Mouse (Mus musculus): ENCODE measurements at regions not wholly inside any gene's neighbourhood (a gene's known extent, or its start where the extent isn't known, plus 50 kb on each side); places are given as distances from the start of the nearest gene placed in this dataset.

GRCm38 (mm10) chr10:117570971-117571861 is 58.1 kb upstream of the Cpm start:
- Histone ChIP-seq H3K27ac (0 out of 2 replicates have a peak overlapping the region, but pooled peaks have one; percentile 53), H3K36me3 (replicated peaks) (no peaks in the 10 kb centered on the region)

DNA sequence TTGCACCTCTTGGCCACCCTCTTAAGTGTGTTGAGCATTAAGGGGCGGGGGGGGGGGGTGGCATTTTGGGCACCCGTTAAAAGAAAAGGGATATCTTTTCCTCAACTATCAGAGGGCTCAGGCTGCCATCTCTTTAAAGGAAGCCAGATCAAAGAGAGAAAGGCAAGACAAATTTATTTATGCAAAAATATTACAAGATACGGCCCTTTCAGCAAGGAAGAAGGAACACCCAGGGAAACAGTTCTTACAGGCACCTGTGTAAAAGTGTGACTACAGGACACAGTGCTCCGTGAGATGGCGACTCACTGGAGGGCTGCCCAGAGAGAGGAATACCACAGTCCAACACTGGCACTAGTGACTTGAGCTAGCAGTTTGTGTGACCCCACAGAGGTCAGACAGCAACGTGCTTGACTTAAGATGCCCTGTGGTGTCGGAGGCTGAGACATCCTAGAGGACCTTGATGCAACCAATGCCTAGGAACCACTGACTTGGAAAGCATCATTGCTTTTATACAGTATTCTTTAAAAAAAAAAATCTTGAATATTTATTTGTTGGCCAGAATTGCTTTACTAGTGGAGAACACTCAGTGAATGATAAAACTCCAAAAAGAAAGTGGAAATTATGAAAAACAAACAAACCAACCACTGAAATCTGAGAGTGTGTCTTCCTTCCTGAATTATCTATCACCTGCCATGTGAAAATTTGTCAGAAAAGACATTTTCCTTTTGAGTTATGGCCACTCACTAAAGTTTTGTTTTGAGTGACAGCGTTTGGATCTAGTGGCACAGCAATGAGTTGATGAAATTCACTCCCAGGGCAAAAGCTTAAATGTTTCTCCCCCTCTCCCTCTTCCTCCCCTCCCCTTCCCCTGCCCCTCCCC is 59.0 kb upstream of the Cpm start:
- peaks cover 27% of the 10 kb centered on the region for H3K4me1 ChIP-seq
- peaks cover 8% of the 10 kb centered on the region; the same call in 1 of the 2 replicates for H3K9me3 ChIP-seq
- peaks cover 49% of the 10 kb centered on the region for H3K27me3 ChIP-seq (ENCODE audit: poor library complexity, severe bottlenecking)
- H3K36me3 ChIP-seq (replicated peaks): no peaks in the 10 kb centered on the region
- WGBS: 65% methylated on average over 8 of the region's 8 CpGs
- H3K4me3 ChIP-seq: peak overlapping the region; percentile 55
- no peak overlapping the region for H3K27ac ChIP-seq
- DNase-seq (ENCODE audit: extremely low spot score, low spot score): no peak

More at GRCm38 (mm10) chr10:117570971-117571861, 58.1 kb upstream of the Cpm start:
- DNase-seq (ENCODE audit: extremely low spot score, low spot score): peak; percentile 36
- Histone ChIP-seq H3K4me3 (peak overlapping the region; percentile 55), H3K4me1 (peaks cover 30% of the 10 kb centered on the region), H3K9me3 (peaks cover 7% of the 10 kb centered on the region; the same call in 1 of the 2 replicates), H3K27me3 (ENCODE audit: poor library complexity, severe bottlenecking) (peaks cover 49% of the 10 kb centered on the region)
- under 1% methylated on average over 27 of the region's 27 CpGs for WGBS

DNA sequence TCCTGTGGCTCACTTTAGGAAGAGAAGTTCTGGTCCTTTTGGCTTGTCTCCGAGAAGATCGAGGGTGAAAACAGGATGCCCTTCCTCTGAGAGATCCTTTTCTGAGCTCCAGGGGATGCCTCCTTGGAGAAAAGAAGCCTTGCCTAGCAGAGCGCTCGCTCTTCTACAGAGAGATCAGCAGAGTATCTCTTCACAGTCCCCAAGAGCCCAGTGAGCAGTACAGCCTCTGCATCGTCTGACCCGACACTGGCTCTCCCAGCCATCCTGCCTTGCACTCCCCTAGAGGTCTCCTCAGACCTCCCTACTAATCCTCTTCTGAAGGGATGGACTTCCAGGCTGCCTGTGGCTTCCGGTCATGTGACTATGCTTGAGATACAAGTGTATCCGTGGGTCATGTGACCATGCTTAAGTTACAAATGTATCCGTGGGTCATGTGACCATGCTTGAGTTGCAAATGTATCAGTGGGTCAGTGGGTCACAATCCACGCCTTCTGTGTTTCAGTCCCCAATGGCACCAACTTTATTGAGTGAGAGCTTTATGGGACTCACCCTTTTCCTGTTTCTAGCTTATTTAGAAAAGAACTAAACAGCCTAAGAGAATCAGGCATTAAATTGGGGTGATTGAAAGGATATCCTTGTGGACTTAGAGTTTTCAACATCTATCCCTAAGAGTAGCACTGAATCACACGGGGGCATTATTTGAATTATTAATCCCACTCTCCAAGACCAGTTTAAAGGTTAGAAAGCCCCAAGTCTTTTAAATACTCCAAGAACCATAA is 59.8 kb upstream of the Cpm start:
- H3K27me3 ChIP-seq (ENCODE audit: poor library complexity, severe bottlenecking): peaks cover 49% of the 10 kb centered on the region
- WGBS: 76% methylated on average over 11 of the region's 11 CpGs
- no peak overlapping the region for H3K27ac ChIP-seq
- peaks cover 27% of the 10 kb centered on the region for H3K4me1 ChIP-seq
- peaks cover 8% of the 10 kb centered on the region; the same call in 1 of the 2 replicates for H3K9me3 ChIP-seq
- DNase-seq (ENCODE audit: extremely low spot score, low spot score): no peak
- H3K36me3 ChIP-seq (replicated peaks): no peaks in the 10 kb centered on the region
- no peak overlapping the region for H3K4me3 ChIP-seq

DNA sequence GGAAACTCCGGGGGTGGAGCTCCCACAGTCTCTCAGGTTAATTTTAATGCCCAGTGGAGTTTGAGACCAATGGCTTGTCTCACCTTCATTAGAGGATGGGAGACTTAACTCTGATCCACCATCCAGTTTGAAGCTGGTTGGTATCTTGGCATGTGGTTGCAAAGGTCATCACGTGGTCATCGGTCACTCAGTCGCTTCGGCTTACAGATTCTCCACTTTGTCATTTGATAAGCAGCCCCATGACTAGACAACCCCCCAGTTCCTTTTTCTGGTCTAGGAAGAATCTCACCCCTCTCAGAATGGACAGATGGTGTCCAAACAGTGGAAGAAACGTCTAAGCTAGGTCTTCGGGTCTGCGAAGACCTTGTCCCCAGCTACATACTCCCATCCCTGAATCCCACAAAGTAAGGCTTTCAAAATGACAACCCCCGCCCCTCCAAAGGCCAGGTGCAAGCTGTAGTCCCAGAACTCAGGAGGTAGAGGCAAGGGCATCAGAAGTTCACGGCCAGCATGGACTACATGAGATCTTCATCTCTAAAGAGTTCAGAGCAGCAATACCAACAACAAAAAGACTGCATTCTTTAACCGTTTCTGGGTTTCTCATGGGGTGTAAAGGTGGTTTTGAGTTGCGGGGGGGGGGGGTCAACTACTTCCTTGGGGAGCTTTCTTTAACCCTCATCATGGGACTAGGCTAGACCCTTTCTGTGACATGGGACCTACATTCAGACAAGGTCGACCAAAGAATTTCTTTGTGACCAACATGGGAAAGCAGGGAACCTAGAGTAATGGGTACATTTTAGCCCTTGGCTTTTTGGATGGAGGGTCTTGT is 60.6 kb upstream of the Cpm start:
- H3K27ac ChIP-seq: no peak overlapping the region
- DNase-seq (ENCODE audit: extremely low spot score, low spot score): no peak
- H3K4me1 ChIP-seq: peaks cover 32% of the 10 kb centered on the region
- peaks cover 49% of the 10 kb centered on the region for H3K27me3 ChIP-seq (ENCODE audit: poor library complexity, severe bottlenecking)
- H3K9me3 ChIP-seq: peaks cover 8% of the 10 kb centered on the region; the same call in 1 of the 2 replicates
- H3K36me3 ChIP-seq (replicated peaks): no peaks in the 10 kb centered on the region
- 91% methylated on average over 13 of the region's 13 CpGs for WGBS
- H3K4me3 ChIP-seq: no peak overlapping the region

DNA sequence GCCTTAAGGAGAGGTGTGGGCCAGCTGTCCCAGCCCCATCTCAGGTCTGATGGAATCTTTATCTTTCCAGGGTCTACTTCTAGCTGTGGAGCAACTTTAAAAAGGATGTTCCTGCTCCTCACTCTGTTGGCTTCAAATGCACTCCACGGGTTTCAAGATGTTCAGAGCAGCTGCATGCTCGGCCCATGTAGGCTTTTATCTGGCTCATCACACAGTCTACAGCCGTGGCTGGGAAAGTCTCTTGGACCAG is 61.2 kb upstream of the Cpm start:
- no peak for DNase-seq (ENCODE audit: extremely low spot score, low spot score)
- H3K4me1 ChIP-seq: peaks cover 31% of the 10 kb centered on the region
- no peaks in the 10 kb centered on the region for H3K36me3 ChIP-seq (replicated peaks)
- H3K27me3 ChIP-seq (ENCODE audit: poor library complexity, severe bottlenecking): peaks cover 45% of the 10 kb centered on the region
- no peak overlapping the region for H3K27ac ChIP-seq
- WGBS: 90% methylated on average over 3 of the region's 3 CpGs
- H3K9me3 ChIP-seq: peaks cover 8% of the 10 kb centered on the region; the same call in 1 of the 2 replicates
- H3K4me3 ChIP-seq: no peak overlapping the region

GRCm38 (mm10) chr10:117567379-117568137 is 61.7 kb upstream of the Cpm start:
- 93% methylated on average over 8 of the region's 8 CpGs for WGBS
- DNase-seq (ENCODE audit: extremely low spot score, low spot score): no peak

DNA sequence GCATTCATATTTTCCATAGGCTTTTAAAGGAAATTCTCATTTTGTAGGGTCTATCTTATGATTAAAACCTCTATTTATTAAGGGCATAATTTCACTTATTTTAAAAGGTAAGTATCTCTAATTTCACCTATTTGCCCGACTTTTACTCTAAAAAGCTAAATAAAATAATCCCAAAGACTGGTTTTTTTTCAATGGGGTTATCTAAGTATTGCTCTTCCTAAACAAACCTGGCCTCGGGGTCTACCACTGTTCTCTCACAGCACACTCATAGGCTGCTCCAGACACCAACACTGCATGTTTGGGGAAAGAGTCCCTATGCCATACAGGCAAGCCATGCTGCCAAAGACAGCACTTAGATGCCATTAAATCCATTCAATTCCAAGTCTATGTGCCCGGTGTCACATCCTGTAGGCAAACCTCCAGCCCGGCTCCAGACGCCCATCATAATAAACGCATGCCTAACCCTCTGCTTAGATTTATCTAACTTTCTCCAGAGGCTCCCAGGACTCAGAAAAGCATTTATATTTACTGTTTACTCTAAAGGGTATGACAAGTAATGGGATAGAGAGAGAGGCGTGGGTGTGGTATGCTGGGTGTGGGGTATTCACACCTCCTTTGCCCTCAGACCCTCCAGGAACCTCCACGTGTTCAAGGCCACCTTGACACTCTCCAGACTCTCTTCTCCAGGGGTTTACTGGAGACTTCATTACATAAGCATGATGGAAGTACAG is 62.5 kb upstream of the Cpm start:
- WGBS: 91% methylated on average over 8 of the region's 8 CpGs
- H3K36me3 ChIP-seq (replicated peaks): no peaks in the 10 kb centered on the region
- no peak overlapping the region for H3K27ac ChIP-seq
- peaks cover 8% of the 10 kb centered on the region; the same call in 1 of the 2 replicates for H3K9me3 ChIP-seq
- peaks cover 32% of the 10 kb centered on the region for H3K27me3 ChIP-seq (ENCODE audit: poor library complexity, severe bottlenecking)
- peaks cover 19% of the 10 kb centered on the region for H3K4me1 ChIP-seq
- DNase-seq (ENCODE audit: extremely low spot score, low spot score): no peak
- no peak overlapping the region for H3K4me3 ChIP-seq

More at GRCm38 (mm10) chr10:117567379-117568137, 61.7 kb upstream of the Cpm start:
- Histone ChIP-seq H3K4me3 (no peak overlapping the region), H3K36me3 (replicated peaks) (no peaks in the 10 kb centered on the region), H3K27ac (no peak overlapping the region), H3K4me1 (peaks cover 26% of the 10 kb centered on the region), H3K27me3 (ENCODE audit: poor library complexity, severe bottlenecking) (peaks cover 40% of the 10 kb centered on the region), H3K9me3 (peaks cover 8% of the 10 kb centered on the region; the same call in 1 of the 2 replicates)

DNA sequence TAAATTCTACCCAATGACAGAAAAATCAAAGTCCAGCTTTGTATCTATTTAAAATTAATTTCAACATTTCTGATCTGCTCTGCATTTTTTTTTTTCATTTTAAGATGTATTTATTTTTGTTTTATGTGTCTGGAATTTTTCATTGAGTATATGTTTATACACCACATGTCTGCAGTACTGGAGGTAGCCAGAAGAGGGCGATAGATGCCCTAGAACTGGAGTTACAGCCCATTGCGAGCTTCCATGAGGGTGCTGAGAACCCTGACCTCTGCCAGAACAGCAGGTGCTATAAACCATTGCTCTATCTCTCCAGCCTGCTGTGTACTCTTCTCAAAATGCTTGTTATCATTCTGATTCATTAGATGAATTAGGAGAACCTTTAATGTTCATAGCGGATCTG is 63.1 kb upstream of the Cpm start:
- Histone ChIP-seq H3K27ac (no peak overlapping the region), H3K36me3 (replicated peaks) (no peaks in the 10 kb centered on the region), H3K9me3 (peaks cover 8% of the 10 kb centered on the region; the same call in 1 of the 2 replicates), H3K4me1 (peaks cover 13% of the 10 kb centered on the region), H3K27me3 (ENCODE audit: poor library complexity, severe bottlenecking) (peaks cover 26% of the 10 kb centered on the region), H3K4me3 (no peak overlapping the region)
- no peak for DNase-seq (ENCODE audit: extremely low spot score, low spot score)
- 86% methylated on average over 3 of the region's 3 CpGs for WGBS

GRCm38 (mm10) chr10:117565529-117566086 is 63.7 kb upstream of the Cpm start:
- WGBS: 95% methylated on average over 4 of the region's 4 CpGs
- no peaks in the 10 kb centered on the region for H3K36me3 ChIP-seq (replicated peaks)
- no peak for DNase-seq (ENCODE audit: extremely low spot score, low spot score)
- H3K27ac ChIP-seq: no peak overlapping the region
- H3K4me3 ChIP-seq: no peak overlapping the region
- H3K4me1 ChIP-seq: peaks cover 7% of the 10 kb centered on the region; the same call in 1 of the 2 replicates
- peaks cover 8% of the 10 kb centered on the region; the same call in 1 of the 2 replicates for H3K9me3 ChIP-seq
- peaks cover 20% of the 10 kb centered on the region for H3K27me3 ChIP-seq (ENCODE audit: poor library complexity, severe bottlenecking)

- Histone ChIP-seq H3K4me1 (peaks cover 7% of the 10 kb centered on the region), H3K27me3 (ENCODE audit: poor library complexity, severe bottlenecking) (peaks cover 15% of the 10 kb centered on the region), H3K27ac (no peak overlapping the region), H3K36me3 (replicated peaks) (no peaks in the 10 kb centered on the region), H3K9me3 (peaks cover 8% of the 10 kb centered on the region; the same call in 1 of the 2 replicates), H3K4me3 (no peak overlapping the region)
- DNase-seq (ENCODE audit: extremely low spot score, low spot score): no peak
- WGBS: 90% methylated on average over 3 of the region's 3 CpGs
Measured at GRCm38 (mm10) chr10:117565110-117565509, 64.2 kb upstream of the Cpm start.
